ENCODE assay signal across 15 mouse cellular contexts in genomic region chr12:5143903-5144781, GRCm38 (mm10).
DNase-seq lines count a peak whose midpoint lies in the region; ATAC-seq and TF ChIP-seq lines count a peak whose summit lies in the region.
"Had no signal": no experiment of that assay in that cellular context is flagged by ENCODE, and none has a peak within 500 bp of the region (broad histone marks: within the 10 kb centered on the region; RNA-seq: fewer than 3 reads in every experiment).

No protein-coding gene starts in this region.

- 36% methylated on average over 5 of the region's 5 CpGs for WGBS in hindbrain, embryonic 10.5 days
- 26% methylated on average over 5 of the region's 5 CpGs for WGBS in hindbrain, postnatal 0 days
- 17% methylated on average over 5 of the region's 5 CpGs for WGBS in forebrain, postnatal 0 days
- 21% methylated on average over 5 of the region's 5 CpGs for WGBS in midbrain, embryonic 12.5 days

- H3K36me3 ChIP-seq in hindbrain, embryonic 10.5 days, result peaks cover 5% of the 10 kb centered on the region; the same call in 1 of the 2 replicates
- no peaks in the 10 kb centered on the region for H3K36me3 ChIP-seq in hindbrain, postnatal 0 days (ENCODE audit: insufficient read depth, low read length)
- H3K36me3 ChIP-seq in forebrain, postnatal 0 days (ENCODE audit: insufficient read depth), result peaks cover 6% of the 10 kb centered on the region; the same call in 1 of the 2 replicates
- no peaks in the 10 kb centered on the region for H3K36me3 ChIP-seq in midbrain, embryonic 12.5 days
- H3K36me3 ChIP-seq: heart, embryonic 12.5 days had no signal

- H3K4me2 ChIP-seq in hindbrain, postnatal 0 days (ENCODE audit: low read depth, low read length), result no peak overlapping the region
- H3K4me2 ChIP-seq in forebrain, postnatal 0 days (ENCODE audit: low read depth), result no peak overlapping the region
- 0 out of 2 replicates have a peak overlapping the region, but pooled peaks have one; percentile 11 for H3K4me2 ChIP-seq in midbrain, embryonic 12.5 days (replicated peaks)
- H3K4me2 ChIP-seq: heart, embryonic 12.5 days; lung, embryonic 14.5 days had no signal

- DNase-seq in hindbrain, embryonic 10.5 days (ENCODE audit: low spot score), result no peak
- no peak for DNase-seq in hindbrain, postnatal 0 days (ENCODE audit: low spot score)
- no peak for DNase-seq in forebrain, postnatal 0 days
- no peak for DNase-seq in urinary bladder, adult 18-20 months (ENCODE audit: low spot score in 2 of 2)
- DNase-seq in lung, postnatal 4 days, result no peak
- no peak for DNase-seq in right cerebral cortex, postnatal 25 days
- DNase-seq: adrenal gland, postnatal 25 days; cerebellum, adult 9-10 months; gastrocnemius, adult 2 months; thymus, adult 2 months had no signal

- no peak overlapping the region for H3K9ac ChIP-seq in hindbrain, postnatal 0 days (replicated peaks; ENCODE audit: low read length)
- H3K9ac ChIP-seq in forebrain, postnatal 0 days, result no peak overlapping the region
- H3K9ac ChIP-seq in midbrain, embryonic 12.5 days (replicated peaks), result no peak overlapping the region
- H3K9ac ChIP-seq: heart, embryonic 12.5 days; lung, embryonic 14.5 days had no signal

- no peaks in the 10 kb centered on the region for H3K9me3 ChIP-seq in hindbrain, embryonic 10.5 days
- no peaks in the 10 kb centered on the region for H3K9me3 ChIP-seq in hindbrain, postnatal 0 days (ENCODE audit: low read length)
- H3K9me3 ChIP-seq in forebrain, postnatal 0 days (ENCODE audit: low read length), result no peaks in the 10 kb centered on the region
- H3K9me3 ChIP-seq in midbrain, embryonic 12.5 days, result no peaks in the 10 kb centered on the region
- H3K9me3 ChIP-seq: heart, embryonic 12.5 days; megakaryocyte, embryonic 14.5 days had no signal

- H3K4me3 ChIP-seq in hindbrain, embryonic 10.5 days, result no peak overlapping the region
- H3K4me3 ChIP-seq in hindbrain, postnatal 0 days (ENCODE audit: low read length), result no peak overlapping the region
- H3K4me3 ChIP-seq in cortical plate, adult 2 months (ENCODE audit: insufficient read depth, low read length), result no peak overlapping the region
- H3K4me3 ChIP-seq in forebrain, postnatal 0 days (ENCODE audit: low read depth, low read length), result no peak overlapping the region
- no peak overlapping the region for H3K4me3 ChIP-seq in midbrain, embryonic 12.5 days
- H3K4me3 ChIP-seq: gastrocnemius, adult 2 months; heart, embryonic 12.5 days; megakaryocyte, embryonic 14.5 days had no signal

- H3K27me3 ChIP-seq in hindbrain, embryonic 10.5 days (ENCODE audit: insufficient read depth, poor library complexity, severe bottlenecking), result no peaks in the 10 kb centered on the region
- H3K27me3 ChIP-seq in hindbrain, postnatal 0 days (ENCODE audit: insufficient read depth, low read length), result no peaks in the 10 kb centered on the region
- H3K27me3 ChIP-seq in forebrain, postnatal 0 days (ENCODE audit: insufficient read depth, low read length), result no peaks in the 10 kb centered on the region
- no peaks in the 10 kb centered on the region for H3K27me3 ChIP-seq in midbrain, embryonic 12.5 days
- H3K27me3 ChIP-seq: heart, embryonic 12.5 days; megakaryocyte, embryonic 14.5 days had no signal

- ATAC-seq in hindbrain, postnatal 0 days, result no peak
- peak; percentile 29; the same call in 1 of the 2 replicates for ATAC-seq in forebrain, postnatal 0 days
- peak; percentile 72 for ATAC-seq in midbrain, embryonic 12.5 days (ENCODE audit: low FRiP score, low read depth)

- peak overlapping the region; percentile 62 for H3K27ac ChIP-seq in hindbrain, embryonic 10.5 days
- no peak overlapping the region for H3K27ac ChIP-seq in hindbrain, postnatal 0 days
- peak overlapping the region; percentile 31; the same call in 1 of the 2 replicates for H3K27ac ChIP-seq in cortical plate, adult 2 months (ENCODE audit: insufficient read depth, low read length)
- peak overlapping the region; percentile 23; the same call in 1 of the 2 replicates for H3K27ac ChIP-seq in forebrain, postnatal 0 days (ENCODE audit: low read depth, low read length)
- H3K27ac ChIP-seq in midbrain, embryonic 12.5 days (replicated peaks), result peak overlapping the region; percentile 58
- H3K27ac ChIP-seq: gastrocnemius, adult 2 months had no signal

- H3K4me1 ChIP-seq in hindbrain, embryonic 10.5 days (replicated peaks), result peaks cover 28% of the 10 kb centered on the region
- no peaks in the 10 kb centered on the region; the same call in 1 of the 2 replicates for H3K4me1 ChIP-seq in hindbrain, postnatal 0 days (ENCODE audit: insufficient read depth, low read length)
- peaks cover 4% of the 10 kb centered on the region; the same call in 1 of the 2 replicates for H3K4me1 ChIP-seq in cortical plate, adult 2 months (ENCODE audit: control insufficient read depth, insufficient read depth, low read length)
- H3K4me1 ChIP-seq in forebrain, postnatal 0 days (ENCODE audit: insufficient read depth), result peaks cover 7% of the 10 kb centered on the region; the same call in 1 of the 2 replicates
- peaks cover 28% of the 10 kb centered on the region for H3K4me1 ChIP-seq in midbrain, embryonic 12.5 days
- H3K4me1 ChIP-seq: heart, embryonic 12.5 days; megakaryocyte, embryonic 14.5 days had no signal

- no peak for TF ChIP-seq CTCF in hindbrain, postnatal 0 days (IDR thresholded peaks at IDR 0.05; ENCODE audit: low read depth)
- TF ChIP-seq CTCF in cortical plate, adult 2 months (IDR thresholded peaks at IDR 0.05; ENCODE audit: extremely low read depth, insufficient read depth, low read length), result no peak
- no peak for TF ChIP-seq CTCF in forebrain, postnatal 0 days (IDR thresholded peaks at IDR 0.05; ENCODE audit: low read depth)

- TF ChIP-seq POLR2A in cortical plate, adult 2 months (IDR thresholded peaks at IDR 0.05; ENCODE audit: extremely low read depth, insufficient read depth, low read length), result no peak
